Comparison of ENCODE assay signal across 47 mouse cellular contexts in the genomic region with DNA sequence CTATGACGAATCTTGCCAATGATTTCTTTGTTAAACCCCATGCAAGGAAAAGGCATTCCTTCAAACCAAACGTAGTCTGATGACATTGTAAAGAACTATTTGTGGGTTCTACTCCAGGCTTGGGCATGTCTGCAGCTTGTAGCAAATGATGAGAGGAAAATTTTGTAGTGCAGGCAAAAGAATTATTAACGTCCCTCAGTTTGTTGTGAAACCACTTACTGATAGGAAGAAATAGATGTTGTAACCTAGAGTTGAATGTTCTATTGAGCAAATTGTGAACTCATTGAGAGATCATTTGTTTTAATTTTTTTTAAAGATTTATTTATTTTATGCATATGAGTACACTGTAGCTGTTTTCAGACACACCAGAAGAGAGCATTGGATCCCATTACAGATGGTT. TPM values are rescaled to one million over a fixed set of nuclear protein-coding genes. Genes with fewer than 3 reads are reported as not detected.
"Had no signal": no experiment of that assay in that cellular context is flagged by ENCODE, and none has a peak within 500 bp of the region (broad histone marks: within the 10 kb centered on the region; RNA-seq: fewer than 3 reads in every experiment).

No protein-coding gene starts in this region.

- H3K4me2 ChIP-seq: limb, embryonic 12.5 days; limb, embryonic 13.5 days; limb, embryonic 15.5 days; liver, embryonic 11.5 days; liver, embryonic 13.5 days; liver, embryonic 15.5 days; lung, embryonic 14.5 days; lung, embryonic 15.5 days; midbrain, embryonic 11.5 days; midbrain, embryonic 12.5 days; midbrain, embryonic 13.5 days; midbrain, embryonic 15.5 days; neural tube, embryonic 12.5 days had no signal

- ATAC-seq: liver, postnatal 0 days; lung, postnatal 0 days; midbrain, embryonic 13.5 days; midbrain, embryonic 15.5 days; midbrain, embryonic 16.5 days had no signal

- H3K36me3 ChIP-seq: limb, embryonic 10.5 days; limb, embryonic 12.5 days; limb, embryonic 13.5 days; limb, embryonic 15.5 days; liver, embryonic 13.5 days; liver, embryonic 15.5 days; lung, embryonic 15.5 days; midbrain, embryonic 10.5 days; midbrain, embryonic 12.5 days; midbrain, embryonic 13.5 days; midbrain, embryonic 15.5 days; neural tube, embryonic 12.5 days had no signal

- H3K27me3 ChIP-seq: limb, embryonic 12.5 days; limb, embryonic 13.5 days; limb, embryonic 15.5 days; liver, embryonic 13.5 days; liver, embryonic 15.5 days; lung, embryonic 15.5 days; megakaryocyte, embryonic 14.5 days; midbrain, embryonic 12.5 days; midbrain, embryonic 13.5 days; midbrain, embryonic 15.5 days; neural tube, embryonic 12.5 days had no signal

- H3K4me1 ChIP-seq: limb, embryonic 10.5 days; limb, embryonic 12.5 days; limb, embryonic 13.5 days; limb, embryonic 15.5 days; liver, embryonic 13.5 days; liver, embryonic 15.5 days; lung, embryonic 15.5 days; megakaryocyte, embryonic 14.5 days; midbrain, embryonic 10.5 days; midbrain, embryonic 12.5 days; midbrain, embryonic 13.5 days; midbrain, embryonic 15.5 days; neural tube, embryonic 12.5 days had no signal

- DNase-seq: left cerebral cortex, postnatal 4 days; liver; liver, embryonic 13.5 days; liver, postnatal 0 days; lung, adult 18-20 months; lung, adult 2 months; lung, embryonic 14.5 days; lung, postnatal 10 days; lung, postnatal 14 days; lung, postnatal 36 days; lung, postnatal 4 days; midbrain, embryonic 14.5 days had no signal

- H3K9ac ChIP-seq: limb, embryonic 12.5 days; limb, embryonic 13.5 days; limb, embryonic 15.5 days; liver, embryonic 13.5 days; liver, embryonic 14.5 days; liver, embryonic 15.5 days; liver, postnatal 0 days; lung, embryonic 14.5 days; lung, embryonic 15.5 days; midbrain, embryonic 12.5 days; midbrain, embryonic 13.5 days; midbrain, embryonic 15.5 days; neural tube, embryonic 12.5 days had no signal

- H3K9me3 ChIP-seq: limb, embryonic 15.5 days; liver, embryonic 13.5 days; liver, embryonic 15.5 days had no signal

- H3K4me3 ChIP-seq: left cerebral cortex, adult 2 months; limb, embryonic 10.5 days; limb, embryonic 12.5 days; limb, embryonic 13.5 days; limb, embryonic 15.5 days; liver, embryonic 13.5 days; liver, embryonic 15.5 days; lung, embryonic 15.5 days; megakaryocyte, embryonic 14.5 days; midbrain, embryonic 10.5 days; midbrain, embryonic 12.5 days; midbrain, embryonic 13.5 days; midbrain, embryonic 15.5 days; myocyte; neural tube, embryonic 12.5 days had no signal

- H3K27ac ChIP-seq: left cerebral cortex, adult 2 months; limb, embryonic 10.5 days; limb, embryonic 12.5 days; limb, embryonic 13.5 days; limb, embryonic 15.5 days; liver, embryonic 13.5 days; liver, embryonic 14.5 days; liver, embryonic 15.5 days; lung, embryonic 15.5 days; macrophage; midbrain, embryonic 10.5 days; midbrain, embryonic 12.5 days; midbrain, embryonic 13.5 days; midbrain, embryonic 15.5 days; neural tube, embryonic 12.5 days had no signal

RNA-seq across cellular contexts. Expression of gene Sult2a7, which starts 1.1 kb away (rescaled TPM):
- total RNA-seq: left cerebral cortex, adult 2 months; left cerebral cortex, adult 8-10 months; left cerebral cortex, postnatal 10 days; left cerebral cortex, postnatal 14 days; left cerebral cortex, postnatal 25 days; left cerebral cortex, postnatal 36 days; left cerebral cortex, postnatal 4 days; megakaryocyte progenitor cell, adult 5-6 weeks; megakaryocyte, adult 5-6 weeks; megakaryocyte-erythroid progenitor cell, adult 5-6 weeks; midbrain, postnatal 0 days; monocyte, adult 5-6 weeks had no signal
- polyA plus RNA-seq: limb, embryonic 10.5 days; limb, embryonic 11.5 days; limb, embryonic 12.5 days; limb, embryonic 13.5 days; limb, embryonic 14.5 days; limb, embryonic 15.5 days; liver, embryonic 11.5 days; liver, embryonic 13.5 days; liver, embryonic 14.5 days; liver, embryonic 15.5 days; liver, embryonic 16.5 days; liver, postnatal 0 days; lung, adult 2 months; lung, embryonic 14.5 days; lung, embryonic 15.5 days; lung, embryonic 16.5 days; lung, postnatal 0 days; macrophage; midbrain, embryonic 10.5 days; midbrain, embryonic 11.5 days; midbrain, embryonic 12.5 days; midbrain, embryonic 13.5 days; midbrain, embryonic 14.5 days; midbrain, embryonic 15.5 days; midbrain, embryonic 16.5 days; midbrain, postnatal 0 days; myocyte; neural tube, embryonic 11.5 days; neural tube, embryonic 12.5 days had no signal

RNA-seq across cellular contexts. Expression of gene Sult2a8, which starts 46.3 kb away (rescaled TPM):
- total RNA-seq: left cerebral cortex, adult 2 months; left cerebral cortex, adult 8-10 months; left cerebral cortex, postnatal 10 days; left cerebral cortex, postnatal 14 days; left cerebral cortex, postnatal 25 days; left cerebral cortex, postnatal 36 days; left cerebral cortex, postnatal 4 days; megakaryocyte progenitor cell, adult 5-6 weeks; megakaryocyte, adult 5-6 weeks; megakaryocyte-erythroid progenitor cell, adult 5-6 weeks; midbrain, postnatal 0 days; monocyte, adult 5-6 weeks had no signal
- polyA plus RNA-seq: limb, embryonic 10.5 days; limb, embryonic 11.5 days; limb, embryonic 12.5 days; limb, embryonic 13.5 days; limb, embryonic 14.5 days; limb, embryonic 15.5 days; lung, embryonic 14.5 days; lung, embryonic 16.5 days; lung, postnatal 0 days; macrophage; midbrain, embryonic 10.5 days; midbrain, embryonic 11.5 days; midbrain, embryonic 12.5 days; midbrain, embryonic 13.5 days; midbrain, embryonic 14.5 days; midbrain, embryonic 15.5 days; midbrain, embryonic 16.5 days; midbrain, postnatal 0 days; myocyte; neural tube, embryonic 11.5 days; neural tube, embryonic 12.5 days had no signal
